Mouse (Mus musculus): ENCODE results near the gene Ift57. TPM values are rescaled to one million over a fixed set of nuclear protein-coding genes. Genes with fewer than 3 reads are reported as not detected.
A peak's percentile ranks its signal among the peaks of the same experiment; 100 is the strongest.

Gene Ift57
- polyA plus RNA-seq (2012; fragmentation: generic; extraction: Trizol), result 14.7 TPM

DNA sequence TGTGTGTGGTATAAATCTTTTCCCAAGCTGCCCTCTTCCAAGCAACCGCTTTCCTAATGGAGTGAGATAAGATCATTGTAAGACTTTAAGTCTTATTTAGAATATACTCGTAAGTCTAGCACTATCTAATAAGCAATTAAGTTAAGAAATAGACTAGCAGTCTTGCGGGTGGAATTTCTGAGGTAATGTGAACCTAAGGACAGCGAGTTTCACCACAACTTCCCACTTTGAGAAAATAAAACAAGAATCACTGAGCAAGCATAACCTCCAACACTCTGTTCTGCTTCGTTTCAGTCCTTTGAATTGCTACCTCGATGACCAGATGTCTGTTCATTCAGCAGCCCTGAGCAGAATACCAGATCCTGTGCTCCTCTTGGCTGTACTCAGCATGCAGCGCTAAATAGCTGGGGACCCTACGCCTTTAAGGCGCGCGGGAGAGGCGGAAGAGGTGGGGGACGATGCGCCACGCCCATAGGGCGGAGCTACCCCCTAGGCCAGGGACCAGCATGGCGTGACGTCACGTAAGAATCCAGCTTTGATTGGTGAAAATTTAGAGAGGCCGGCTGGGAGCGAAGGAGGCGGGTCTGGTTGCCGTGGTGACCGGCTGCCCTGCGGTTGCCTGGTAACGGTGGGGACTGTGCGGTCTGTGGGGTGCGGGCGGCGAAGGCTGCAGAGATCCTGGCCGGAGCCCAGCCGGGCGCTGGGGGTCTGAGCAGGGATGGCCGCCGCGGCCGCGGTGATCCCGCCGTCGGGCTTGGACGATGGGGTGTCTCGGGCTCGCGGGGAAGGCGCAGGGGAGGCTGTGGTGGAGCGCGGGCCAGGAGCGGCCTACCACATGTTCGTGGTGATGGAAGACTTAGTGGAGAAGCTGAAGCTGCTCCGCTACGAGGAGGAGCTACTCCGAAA, at the start of gene Ift57:
Gene Ift57 (plus strand): TSS at position 614 of the 906 bp plus-strand sequence.
- no peak within 1 kb of the TSS for H3ac ChIP-seq (ENCODE audit: control insufficient read depth, insufficient read length)
- no peaks in the 10 kb centered on the region for H3K36me3 ChIP-seq (ENCODE audit: control insufficient read depth, insufficient read depth)
- peak within 1 kb of the TSS; percentile 33 for H3K4me3 ChIP-seq
- no peaks in the 10 kb centered on the region for H3K27me3 ChIP-seq (ENCODE audit: control insufficient read depth, insufficient read depth, insufficient read length)
- no peaks in the 10 kb centered on the region for H3K79me2 ChIP-seq (ENCODE audit: control insufficient read depth, insufficient read depth)
- peak; percentile 3 for TF ChIP-seq POLR2A (IDR thresholded peaks at IDR 0.05; ENCODE audit: insufficient read length, low read depth)
- TF ChIP-seq MYOG (IDR thresholded peaks at IDR 0.05; ENCODE audit: control insufficient read depth in 1 of 3, insufficient read depth in 1 of 3, insufficient read length in 2 of 3, low read depth in 2 of 3), result no peak
- peak within 1 kb of the TSS; percentile 84 for H3K4me2 ChIP-seq (ENCODE audit: low read depth)

DNA sequence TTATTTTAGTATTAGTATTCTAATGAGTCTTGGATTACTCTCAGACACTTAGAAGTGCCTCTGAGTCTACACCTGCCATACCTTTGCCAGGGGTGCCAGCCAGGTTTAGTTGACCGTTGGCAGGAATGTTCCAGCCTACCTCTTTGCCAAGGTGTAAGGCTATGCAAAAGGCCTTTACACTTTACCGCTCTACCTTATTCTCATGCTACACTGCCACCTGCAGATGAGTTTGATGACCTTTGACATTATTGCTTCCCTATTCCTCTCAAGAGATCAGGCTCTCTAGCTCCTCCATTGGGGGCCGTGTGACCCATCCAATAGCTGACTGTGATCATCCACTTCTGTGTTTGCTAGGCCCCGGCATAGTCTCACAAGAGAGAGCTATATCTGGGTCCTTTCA, 41.9 kb upstream of the Ift57 start:
- H3ac ChIP-seq (ENCODE audit: control insufficient read depth, insufficient read length), result no peak overlapping the region

DNA sequence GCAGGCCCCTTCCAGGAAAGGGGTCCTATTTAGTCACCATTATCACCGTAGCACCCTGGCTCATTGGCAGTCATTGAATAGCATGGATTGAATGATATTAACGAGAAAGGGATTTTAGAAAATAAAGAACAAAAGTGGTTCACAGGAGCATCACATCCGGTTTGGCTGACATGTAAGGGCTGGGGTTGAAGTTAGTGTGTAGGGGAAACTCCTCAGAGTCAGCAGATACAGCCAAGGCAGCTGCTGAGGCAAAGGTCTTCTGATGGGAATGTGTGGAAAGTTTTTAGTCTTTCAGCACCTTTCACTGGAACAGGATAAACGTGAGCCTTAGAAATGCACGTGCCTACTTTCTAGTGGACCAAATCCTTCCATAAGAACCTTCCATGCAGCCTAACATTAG, 41.0 kb upstream of the Ift57 start:
- no peak overlapping the region for H3K4me2 ChIP-seq (ENCODE audit: low read depth)
- TF ChIP-seq POLR2A (IDR thresholded peaks at IDR 0.05; ENCODE audit: insufficient read length, low read depth), result no peak
- TF ChIP-seq TCF3 (IDR thresholded peaks at IDR 0.05; ENCODE audit: insufficient read length, low read depth), result no peak
- TF ChIP-seq USF1 (IDR thresholded peaks at IDR 0.05; ENCODE audit: low read depth), result no peak
- no peak for TF ChIP-seq CEBPB (IDR thresholded peaks at IDR 0.05; ENCODE audit: insufficient read depth, poor library complexity, severe bottlenecking)
- no peak for TF ChIP-seq SRF (IDR thresholded peaks at IDR 0.05; ENCODE audit: control insufficient read depth, insufficient read length, low read depth)
- TF ChIP-seq MYOG (IDR thresholded peaks at IDR 0.05; ENCODE audit: control insufficient read depth in 1 of 3, insufficient read depth in 1 of 3, insufficient read length in 2 of 3, low read depth in 2 of 3), result no peak
- no peak for TF ChIP-seq MYOD1 (IDR thresholded peaks at IDR 0.05; ENCODE audit: control insufficient read depth in 1 of 3, insufficient read length in 2 of 3, low read depth in 2 of 3)
- TF ChIP-seq REST (IDR thresholded peaks at IDR 0.05; ENCODE audit: insufficient read depth, insufficient read length), result no peak
- TF ChIP-seq TCF12 (IDR thresholded peaks at IDR 0.05; ENCODE audit: insufficient read depth, poor library complexity, severe bottlenecking), result no peak
- TF ChIP-seq MAX (IDR thresholded peaks at IDR 0.05; ENCODE audit: low read depth), result no peak
- TF ChIP-seq POLR2AphosphoS2 (IDR thresholded peaks at IDR 0.05; ENCODE audit: insufficient read length, low read depth), result no peak
- no peak for TF ChIP-seq E2F4 (IDR thresholded peaks at IDR 0.05; ENCODE audit: insufficient read depth)
- H3K36me3 ChIP-seq (ENCODE audit: control insufficient read depth, insufficient read depth), result no peaks in the 10 kb centered on the region
- no peak overlapping the region for H3K4me3 ChIP-seq
- H3K79me2 ChIP-seq (ENCODE audit: control insufficient read depth, insufficient read depth), result no peaks in the 10 kb centered on the region
- H3K27me3 ChIP-seq (ENCODE audit: control insufficient read depth, insufficient read depth, insufficient read length), result no peaks in the 10 kb centered on the region
- H3ac ChIP-seq (ENCODE audit: control insufficient read depth, insufficient read length), result no peak overlapping the region

More for the DNA sequence above, 41.9 kb upstream of the Ift57 start:
- H3K79me2 ChIP-seq (ENCODE audit: control insufficient read depth, insufficient read depth), result no peaks in the 10 kb centered on the region
- no peak overlapping the region for H3K4me2 ChIP-seq (ENCODE audit: low read depth)
- H3K36me3 ChIP-seq (ENCODE audit: control insufficient read depth, insufficient read depth), result no peaks in the 10 kb centered on the region
- no peak for TF ChIP-seq SRF (IDR thresholded peaks at IDR 0.05; ENCODE audit: control insufficient read depth, insufficient read length, low read depth)
- no peak for TF ChIP-seq TCF12 (IDR thresholded peaks at IDR 0.05; ENCODE audit: insufficient read depth, poor library complexity, severe bottlenecking)
- H3K4me3 ChIP-seq, result no peak overlapping the region
- no peaks in the 10 kb centered on the region for H3K27me3 ChIP-seq (ENCODE audit: control insufficient read depth, insufficient read depth, insufficient read length)

DNA sequence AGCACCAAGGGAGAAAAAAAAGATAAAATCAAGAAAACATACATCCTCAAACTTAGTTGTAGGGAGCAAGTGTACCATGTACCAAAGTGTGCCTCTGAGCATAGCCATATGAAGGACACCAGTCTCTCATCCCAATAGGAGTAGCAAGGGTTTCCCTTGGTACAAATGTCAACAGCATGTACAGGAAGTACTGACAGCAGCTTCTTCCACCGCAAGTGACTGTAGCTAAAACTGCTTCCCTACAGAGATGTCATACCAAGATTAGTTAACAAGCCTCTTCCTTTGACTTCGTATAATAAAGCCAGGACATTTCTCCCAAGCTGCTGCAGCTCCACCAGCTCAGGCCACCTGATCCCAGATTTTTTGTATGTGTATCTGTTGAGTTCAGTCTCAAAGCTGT, 39.9 kb upstream of the Ift57 start:
- TF ChIP-seq USF1 (IDR thresholded peaks at IDR 0.05; ENCODE audit: low read depth), result no peak
- TF ChIP-seq SRF (IDR thresholded peaks at IDR 0.05; ENCODE audit: control insufficient read depth, insufficient read length, low read depth), result no peak
- TF ChIP-seq TCF12 (IDR thresholded peaks at IDR 0.05; ENCODE audit: insufficient read depth, poor library complexity, severe bottlenecking), result no peak
- TF ChIP-seq MYOD1 (IDR thresholded peaks at IDR 0.05; ENCODE audit: control insufficient read depth in 1 of 3, insufficient read length in 2 of 3, low read depth in 2 of 3), result no peak
- no peak for TF ChIP-seq REST (IDR thresholded peaks at IDR 0.05; ENCODE audit: insufficient read depth, insufficient read length)
- TF ChIP-seq POLR2AphosphoS2 (IDR thresholded peaks at IDR 0.05; ENCODE audit: insufficient read length, low read depth), result no peak
- no peak for TF ChIP-seq MAX (IDR thresholded peaks at IDR 0.05; ENCODE audit: low read depth)
- no peak for TF ChIP-seq POLR2A (IDR thresholded peaks at IDR 0.05; ENCODE audit: insufficient read length, low read depth)
- no peak for TF ChIP-seq MYOG (IDR thresholded peaks at IDR 0.05; ENCODE audit: control insufficient read depth in 1 of 3, insufficient read depth in 1 of 3, insufficient read length in 2 of 3, low read depth in 2 of 3)
- TF ChIP-seq TCF3 (IDR thresholded peaks at IDR 0.05; ENCODE audit: insufficient read length, low read depth), result no peak
- TF ChIP-seq E2F4 (IDR thresholded peaks at IDR 0.05; ENCODE audit: insufficient read depth), result no peak
- no peak for TF ChIP-seq CEBPB (IDR thresholded peaks at IDR 0.05; ENCODE audit: insufficient read depth, poor library complexity, severe bottlenecking)
- H3K36me3 ChIP-seq (ENCODE audit: control insufficient read depth, insufficient read depth), result no peaks in the 10 kb centered on the region
- no peak overlapping the region for H3ac ChIP-seq (ENCODE audit: control insufficient read depth, insufficient read length)
- no peak overlapping the region for H3K4me3 ChIP-seq
- no peaks in the 10 kb centered on the region for H3K27me3 ChIP-seq (ENCODE audit: control insufficient read depth, insufficient read depth, insufficient read length)
- no peak overlapping the region for H3K4me2 ChIP-seq (ENCODE audit: low read depth)
- H3K79me2 ChIP-seq (ENCODE audit: control insufficient read depth, insufficient read depth), result no peaks in the 10 kb centered on the region

DNA sequence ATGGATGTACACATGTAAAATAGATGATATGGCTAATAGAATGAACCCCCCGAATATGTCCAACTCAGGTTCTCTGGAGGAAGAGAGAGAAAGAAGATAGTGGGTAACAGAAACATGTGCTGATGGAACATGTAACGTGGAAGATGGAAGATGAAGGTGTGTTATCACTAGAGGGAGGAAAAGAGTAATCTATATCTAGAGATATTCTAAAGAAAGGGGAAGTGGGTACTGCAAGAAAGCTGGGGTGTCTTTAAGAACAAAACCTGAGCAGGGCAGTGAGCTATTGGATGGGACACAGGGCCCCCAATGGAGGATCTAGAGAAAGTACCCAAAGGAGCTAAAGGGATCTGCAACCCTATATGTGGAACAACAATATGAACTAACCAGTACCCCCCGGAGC, 38.9 kb upstream of the Ift57 start:
- Histone ChIP-seq H3K4me2 (ENCODE audit: low read depth) (no peak overlapping the region), H3K79me2 (ENCODE audit: control insufficient read depth, insufficient read depth) (no peaks in the 10 kb centered on the region), H3K36me3 (ENCODE audit: control insufficient read depth, insufficient read depth) (no peaks in the 10 kb centered on the region), H3ac (ENCODE audit: control insufficient read depth, insufficient read length) (no peak overlapping the region), H3K27me3 (ENCODE audit: control insufficient read depth, insufficient read depth, insufficient read length) (no peaks in the 10 kb centered on the region), H3K4me3 (no peak overlapping the region)
- no peak for TF ChIP-seq MAX (IDR thresholded peaks at IDR 0.05; ENCODE audit: low read depth)
- TF ChIP-seq SRF (IDR thresholded peaks at IDR 0.05; ENCODE audit: control insufficient read depth, insufficient read length, low read depth), result no peak
- no peak for TF ChIP-seq MYOD1 (IDR thresholded peaks at IDR 0.05; ENCODE audit: control insufficient read depth in 1 of 3, insufficient read length in 2 of 3, low read depth in 2 of 3)
- TF ChIP-seq MYOG (IDR thresholded peaks at IDR 0.05; ENCODE audit: control insufficient read depth in 1 of 3, insufficient read depth in 1 of 3, insufficient read length in 2 of 3, low read depth in 2 of 3), result no peak
- TF ChIP-seq POLR2AphosphoS2 (IDR thresholded peaks at IDR 0.05; ENCODE audit: insufficient read length, low read depth), result no peak

Data from myocyte (in vitro differentiated cells).